Mouse (Mus musculus) brain, adult 2 months (tissue): ENCODE data around the gene Dennd1b.
A peak's percentile ranks its signal among the peaks of the same experiment; 100 is the strongest.

Source experiments
- DNase-seq: peaks from one replicate; pipeline ENCODE4 v3.0.0; 2011; ENCODE audit warnings: low read depth, low spot score

Dennd1b gene

DNA sequence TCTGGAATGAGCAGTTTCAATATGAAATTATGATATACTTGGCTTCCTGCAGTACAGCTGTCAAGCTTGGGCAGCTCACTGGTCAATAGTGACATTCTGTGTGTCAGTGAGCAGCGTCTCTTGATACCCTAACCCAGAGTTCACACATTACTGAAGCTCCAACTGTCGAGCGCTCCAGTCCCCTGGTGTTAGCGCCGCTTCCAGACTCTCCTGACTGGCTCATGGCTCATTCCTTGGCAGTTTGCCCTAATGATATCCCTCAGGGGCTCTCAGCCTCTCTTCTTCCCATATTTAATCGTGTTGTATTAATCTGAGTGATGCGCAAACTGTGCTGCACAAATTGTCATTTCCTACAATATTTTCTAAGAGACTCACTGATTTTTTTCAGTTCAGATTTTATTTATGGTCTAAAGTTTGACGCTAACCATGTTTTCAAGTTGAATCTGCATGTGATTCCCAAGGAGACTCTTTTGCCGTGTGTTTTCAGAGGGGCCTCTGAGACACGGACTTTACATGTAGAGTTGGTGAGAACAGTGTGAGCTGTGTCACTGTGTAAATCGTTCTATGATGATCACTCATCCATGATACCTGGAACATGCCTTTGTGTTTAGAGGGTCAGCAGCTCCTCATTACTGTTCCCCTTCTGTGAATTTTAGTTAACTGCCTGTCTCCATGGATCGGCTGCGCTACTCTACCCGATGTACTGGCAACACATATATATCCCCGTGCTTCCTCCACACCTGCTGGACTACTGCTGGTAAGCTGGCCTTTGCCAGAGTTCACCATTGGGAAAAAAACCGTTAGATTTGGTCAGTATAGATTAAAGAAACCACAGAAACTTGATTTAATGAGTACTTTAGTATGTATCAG is 117.5 kb downstream of the Dennd1b start:
- DNase-seq = peak; percentile 47

DNA sequence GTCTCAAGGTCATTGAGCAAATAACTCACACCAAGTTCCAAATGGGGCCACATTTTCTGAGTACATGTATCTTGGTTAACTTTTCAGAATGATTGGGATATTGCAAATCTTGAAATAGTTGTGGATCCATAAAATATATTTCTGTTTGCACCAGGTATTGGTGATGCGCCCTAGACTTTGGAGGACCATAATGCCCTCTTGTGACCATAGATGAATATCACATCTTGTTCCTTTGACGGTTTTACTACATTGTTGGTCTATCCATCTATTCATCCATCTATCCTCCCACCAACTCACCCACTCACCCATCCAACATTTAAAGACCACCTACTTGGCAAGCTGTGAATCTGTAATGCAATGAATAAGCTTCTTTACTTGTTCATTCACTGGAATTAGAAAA is 120.1 kb downstream of the Dennd1b start:
- peak; percentile 27 for DNase-seq

DNA sequence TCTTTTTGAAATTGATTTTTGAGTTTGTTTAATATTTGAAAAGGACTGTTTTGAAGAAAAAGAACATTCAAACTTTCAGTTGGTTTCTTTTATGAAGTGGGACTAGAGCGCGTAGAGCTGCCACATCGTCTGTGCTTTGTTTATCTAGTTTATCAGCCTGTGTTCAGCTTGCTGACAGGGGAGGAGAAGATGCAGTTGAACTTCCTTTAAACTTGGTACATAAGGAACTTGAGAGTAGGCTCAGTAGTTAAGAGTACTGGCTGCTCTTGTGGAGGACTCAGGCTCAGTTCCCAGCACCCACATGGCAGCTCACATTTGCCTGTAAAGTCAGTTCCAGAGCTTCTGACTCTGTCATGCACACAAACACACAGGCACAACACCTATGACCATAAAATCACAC is 124.3 kb downstream of the Dennd1b start:
- DNase-seq = no peak

DNA sequence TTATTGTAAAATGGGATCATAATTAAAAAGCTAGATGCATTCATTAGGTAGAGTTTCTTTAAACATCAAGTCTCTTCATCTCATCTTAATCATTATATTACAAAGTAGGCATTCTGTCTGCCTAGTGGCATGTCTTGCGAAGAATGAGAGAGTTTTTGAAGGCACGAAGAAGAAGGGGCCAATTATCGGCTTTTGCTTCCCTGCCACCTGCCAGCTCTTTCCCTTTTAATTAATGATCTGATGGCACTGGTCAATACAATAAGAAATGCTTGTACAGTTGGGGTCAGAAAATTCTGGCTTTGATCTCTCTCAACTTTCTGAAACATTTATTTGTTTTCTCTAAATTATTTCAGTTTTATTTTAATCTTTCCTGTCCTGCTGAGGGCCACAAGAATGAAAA is 127.5 kb downstream of the Dennd1b start:
- DNase-seq = no peak

DNA sequence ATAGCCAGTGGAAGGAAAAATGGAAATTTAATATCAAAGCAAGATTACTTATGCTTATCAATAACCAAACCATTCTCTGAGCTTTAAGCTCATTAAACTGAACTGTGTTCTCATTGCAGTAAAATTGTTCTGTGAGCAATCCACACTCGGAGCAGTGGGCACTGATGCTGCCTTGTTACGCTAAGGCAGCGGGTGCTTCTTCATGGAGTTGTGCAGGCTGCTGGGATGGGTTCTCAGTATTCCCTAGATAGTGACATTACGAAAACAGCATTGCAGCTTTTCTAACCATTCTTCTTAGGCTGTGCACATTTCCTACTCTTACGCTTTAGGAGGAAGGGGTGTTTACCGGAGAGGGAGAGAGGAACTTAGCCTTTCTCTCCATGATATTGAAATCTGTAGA is 128.5 kb downstream of the Dennd1b start:
- no peak for DNase-seq

DNA sequence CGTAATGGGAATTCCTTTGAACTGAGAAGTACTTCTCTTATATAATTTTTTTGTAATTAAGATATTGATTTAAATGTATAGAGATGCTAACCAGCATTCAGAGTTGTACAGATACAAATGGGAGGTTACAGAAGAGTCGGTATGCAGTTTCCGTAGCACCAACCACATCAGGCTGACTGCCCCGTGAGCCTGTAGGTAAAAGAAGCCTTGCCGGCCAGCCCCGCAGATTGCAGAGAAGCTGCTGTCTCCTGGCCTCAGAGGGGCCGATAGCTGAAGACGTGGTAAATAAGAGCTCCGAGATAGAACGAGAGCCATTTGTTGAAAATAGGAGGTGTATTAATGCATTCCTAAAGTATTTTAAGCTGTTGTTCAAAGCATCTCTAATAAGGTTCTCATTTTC is 128.9 kb downstream of the Dennd1b start:
- DNase-seq = no peak

DNA sequence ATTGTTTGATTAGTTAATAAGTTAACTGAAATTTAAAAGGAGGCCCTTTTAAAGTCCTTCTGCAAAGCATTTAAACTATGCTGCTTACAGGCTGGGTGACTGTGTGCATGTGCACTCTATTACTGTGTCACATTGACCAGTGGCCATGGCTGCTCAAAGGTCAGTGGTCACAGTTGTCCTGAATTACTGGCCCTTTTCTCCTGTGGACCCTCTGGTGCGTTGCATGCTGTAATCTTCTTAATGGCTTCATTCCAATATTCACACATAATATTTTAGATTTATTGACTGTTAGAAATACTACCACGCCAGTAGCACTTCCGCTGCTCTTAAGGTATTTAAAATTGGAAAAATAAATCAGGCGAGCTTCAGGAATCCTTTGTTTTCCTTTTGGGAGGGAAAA is 129.5 kb downstream of the Dennd1b start:
- DNase-seq = no peak

DNA sequence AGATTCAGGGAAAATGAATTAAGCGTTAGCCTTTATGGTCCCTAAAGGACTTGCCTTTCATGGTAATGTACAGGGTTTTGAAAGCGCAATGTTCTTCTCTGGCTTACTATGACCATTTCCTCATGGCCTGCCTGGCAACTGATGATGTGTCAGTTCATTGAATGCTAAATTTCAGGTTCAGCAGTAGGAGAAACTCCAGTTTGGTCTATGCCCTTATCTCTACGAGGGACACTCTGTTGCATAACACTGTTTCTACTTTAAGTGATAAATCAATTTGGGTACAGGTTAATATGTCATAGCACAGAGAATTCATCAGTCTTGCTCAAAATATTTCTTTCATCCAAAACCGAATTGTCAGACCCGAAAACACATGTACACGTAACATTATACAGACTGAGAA is 133.1 kb downstream of the Dennd1b start:
- no peak for DNase-seq

DNA sequence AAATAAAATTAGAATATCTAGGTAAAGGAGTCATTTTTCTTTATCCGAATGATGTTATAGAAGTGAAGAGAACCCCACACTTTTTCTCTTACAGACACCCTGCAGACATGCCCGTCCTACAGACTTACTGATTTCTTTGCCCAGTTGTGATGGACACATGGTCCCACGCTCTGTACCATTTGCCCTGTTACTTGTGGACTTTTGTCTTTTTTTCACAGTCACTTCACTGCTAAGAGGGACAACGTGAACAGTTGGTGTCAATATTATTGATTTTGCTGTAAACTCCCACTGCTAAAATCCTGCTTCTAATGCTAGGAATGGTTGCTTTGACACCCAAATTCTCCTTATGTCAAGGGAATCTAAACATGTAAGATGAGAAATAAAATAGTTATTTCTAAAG is 134.9 kb downstream of the Dennd1b start:
- DNase-seq = no peak

DNA sequence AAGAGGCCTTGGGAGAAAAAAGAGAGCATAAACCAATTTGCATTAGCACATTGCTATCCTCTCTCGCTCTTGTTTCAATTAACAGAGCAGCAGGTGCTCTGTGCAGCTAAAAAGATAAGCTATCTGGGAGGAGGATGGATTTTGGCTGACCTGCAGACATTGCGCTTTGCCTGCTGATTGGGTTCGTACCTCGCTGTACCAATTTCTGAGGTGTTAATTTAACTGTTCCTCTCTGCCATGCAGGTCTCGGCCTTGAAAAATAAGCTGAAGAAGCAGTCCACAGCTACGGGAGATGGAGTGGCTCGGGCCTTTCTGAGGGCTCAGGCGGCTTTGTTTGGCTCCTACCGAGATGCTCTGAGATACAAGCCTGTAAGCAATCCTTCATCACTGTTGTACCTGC is 138.5 kb downstream of the Dennd1b start:
- peak; percentile 29 for DNase-seq

DNA sequence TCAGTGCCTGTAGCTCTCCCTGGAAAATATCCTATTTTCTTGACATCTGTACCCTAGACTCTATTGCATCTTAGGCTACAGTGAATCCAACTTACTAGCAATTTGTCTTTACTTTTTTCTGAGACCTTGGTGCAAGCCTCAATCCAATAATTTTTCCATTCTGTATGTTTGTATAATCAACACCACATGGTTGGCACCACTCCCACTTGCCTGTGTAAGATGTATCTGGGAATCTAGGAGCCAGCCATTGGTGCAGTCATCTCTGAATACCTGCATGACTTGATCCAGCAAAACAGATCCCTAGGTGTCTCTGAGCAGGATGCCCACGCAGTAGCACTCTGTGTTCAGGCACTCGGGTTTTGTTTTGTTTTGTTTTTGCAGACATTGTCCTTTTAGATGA is 145.0 kb downstream of the Dennd1b start:
- DNase-seq = no peak

DNA sequence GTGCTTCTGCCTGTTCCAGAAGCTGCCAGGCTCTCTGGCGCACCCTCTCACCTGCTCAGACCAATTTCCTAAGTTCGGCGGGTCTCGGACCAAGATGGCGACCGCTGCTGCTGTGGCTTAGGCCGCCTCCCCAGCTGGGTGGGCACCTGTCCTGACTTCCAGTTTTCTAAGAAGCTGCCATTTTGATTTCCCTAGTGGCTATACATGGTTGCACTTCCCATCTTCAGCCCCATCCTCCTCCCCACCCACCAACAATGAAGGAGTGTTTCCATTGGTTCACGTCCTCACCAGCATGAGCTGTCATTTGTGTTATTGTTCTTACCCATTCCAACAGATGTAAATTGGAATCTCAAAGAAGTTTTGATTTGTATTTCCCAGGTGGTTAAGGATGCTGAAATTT is 159.4 kb downstream of the Dennd1b start:
- no peak for DNase-seq

DNA sequence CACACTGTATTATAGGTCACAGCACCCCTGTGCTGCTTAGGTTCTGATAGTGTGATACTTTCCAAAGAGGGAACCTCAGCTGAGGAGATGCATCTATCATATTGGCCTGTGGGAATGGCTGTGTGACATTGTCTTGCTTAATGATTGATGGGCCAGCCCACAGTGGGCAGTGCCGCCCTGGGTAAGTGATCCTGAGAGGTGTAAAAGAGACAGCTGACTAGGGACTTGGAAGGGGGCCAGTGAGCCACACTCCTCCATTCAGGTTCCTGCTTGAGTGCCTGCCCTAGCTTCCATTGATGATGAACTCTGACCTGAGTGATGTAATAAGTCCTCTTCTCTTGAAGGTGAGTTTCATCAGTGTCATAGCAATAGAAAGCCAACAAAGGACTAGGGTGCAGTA is 176.4 kb downstream of the Dennd1b start:
- no peak for DNase-seq

DNA sequence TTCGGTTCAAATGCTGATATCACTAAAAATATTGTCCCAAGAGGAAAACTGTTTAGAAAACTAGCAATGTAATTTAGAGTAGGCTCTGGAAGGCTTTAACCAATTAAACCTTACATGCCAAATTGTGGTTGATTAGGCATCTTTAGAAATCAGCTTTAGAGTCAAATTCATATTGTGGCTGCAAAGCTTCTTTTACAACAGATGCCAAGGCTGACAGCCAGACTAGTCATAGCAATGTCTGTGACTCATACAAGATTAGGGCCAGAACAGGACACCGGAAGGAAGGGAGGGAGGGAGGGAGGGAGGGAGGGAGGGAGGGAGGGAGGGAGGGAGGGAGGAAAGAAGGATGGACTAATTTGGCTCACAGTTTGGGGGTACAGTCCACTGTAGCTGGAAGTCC is 182.3 kb downstream of the Dennd1b start:
- DNase-seq = peak; percentile 39

DNA sequence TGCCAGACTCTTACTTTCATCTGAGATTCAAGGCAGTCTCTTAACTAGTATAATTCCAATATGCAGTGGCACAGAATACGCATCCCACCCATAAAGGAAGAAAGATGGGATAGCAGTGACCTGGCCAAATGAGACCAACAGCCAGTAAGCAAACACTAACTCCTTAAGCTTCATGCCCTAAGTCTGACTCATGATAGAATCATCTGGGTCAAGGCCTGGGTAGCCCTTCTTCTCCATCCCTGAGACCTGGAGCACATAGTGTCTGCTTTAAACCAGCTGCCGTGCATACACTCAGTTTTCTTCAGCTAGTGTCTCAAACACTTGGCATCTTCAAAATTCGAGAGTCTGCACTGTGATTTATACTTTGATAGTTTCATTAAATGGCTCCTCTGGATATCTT is 183.1 kb downstream of the Dennd1b start:
- no peak for DNase-seq

DNA sequence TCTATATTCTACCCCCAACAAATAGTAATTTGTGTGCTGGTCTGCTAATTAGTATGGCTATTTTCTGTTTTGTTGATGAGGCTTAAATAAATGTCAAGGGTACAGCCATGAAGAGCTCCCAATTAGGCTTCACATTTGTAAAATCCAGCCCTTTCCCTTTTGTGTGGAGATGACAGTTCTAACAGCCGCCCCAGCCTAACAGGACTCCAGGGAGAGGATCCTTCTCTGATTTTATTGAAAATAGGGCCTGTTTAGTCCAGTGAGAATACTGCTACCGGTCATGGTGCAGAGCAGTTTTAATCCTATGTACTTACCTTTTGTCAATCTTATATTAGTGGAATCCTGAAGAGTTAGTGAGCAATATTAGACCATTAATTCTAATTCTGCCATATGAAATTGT is 189.8 kb downstream of the Dennd1b start:
- DNase-seq = no peak

DNA sequence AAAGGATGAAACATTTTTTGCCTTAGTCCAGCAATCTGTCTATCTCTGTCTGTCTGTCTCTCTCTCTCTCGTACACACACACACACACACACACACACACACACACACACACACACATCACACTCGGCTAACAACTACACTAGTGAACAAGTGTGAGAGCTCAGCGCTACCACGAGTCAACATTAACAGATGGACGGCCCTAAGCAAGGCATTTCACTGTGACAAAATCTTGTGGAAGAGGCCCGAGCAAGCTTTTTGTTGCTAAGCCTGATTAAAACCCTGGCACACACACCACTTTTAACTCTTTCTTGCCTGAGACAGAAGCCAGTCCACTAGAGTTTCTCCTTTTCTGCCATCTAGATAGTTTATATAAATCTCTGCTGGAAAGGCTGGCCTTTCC is 190.3 kb downstream of the Dennd1b start:
- no peak for DNase-seq

DNA sequence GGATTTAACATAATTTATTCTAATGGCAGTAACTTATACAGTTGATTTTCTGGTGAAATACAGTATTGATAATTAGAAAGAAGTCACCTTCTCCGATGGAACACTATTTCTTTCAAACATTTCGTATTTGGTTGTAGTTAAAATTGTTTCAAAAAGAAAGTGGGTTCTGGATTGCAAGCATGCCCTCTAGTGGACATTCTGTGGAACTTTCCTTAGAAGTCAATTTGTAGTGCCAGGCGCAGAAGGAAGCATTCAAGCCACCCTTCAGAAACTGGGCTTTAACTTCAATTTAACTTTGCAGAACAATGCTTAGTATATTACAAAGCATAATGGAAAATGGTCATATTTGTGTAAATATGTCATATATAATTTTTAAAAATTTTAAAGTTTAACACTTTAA is 193.2 kb downstream of the Dennd1b start:
- peak; percentile 68 for DNase-seq

DNA sequence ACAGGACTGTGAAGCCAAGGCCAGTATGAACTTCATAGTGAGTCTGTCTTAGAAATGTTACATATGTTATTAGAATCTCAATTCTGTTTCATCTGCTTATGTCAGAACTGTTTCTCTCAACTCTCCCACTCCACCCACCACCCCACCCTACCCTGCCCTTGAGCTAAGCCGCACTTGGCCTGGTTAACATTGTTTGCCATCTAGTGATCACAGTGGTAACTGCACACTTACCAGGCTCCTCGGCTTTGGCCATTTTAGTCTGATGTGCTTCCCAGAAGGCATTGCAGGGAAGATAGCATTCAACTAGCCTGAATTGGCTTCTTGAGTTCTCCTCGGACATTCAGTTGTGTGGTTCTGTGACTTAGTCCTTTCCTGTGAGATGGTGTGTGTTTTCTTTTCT is 198.4 kb downstream of the Dennd1b start:
- peak; percentile 25 for DNase-seq

DNA sequence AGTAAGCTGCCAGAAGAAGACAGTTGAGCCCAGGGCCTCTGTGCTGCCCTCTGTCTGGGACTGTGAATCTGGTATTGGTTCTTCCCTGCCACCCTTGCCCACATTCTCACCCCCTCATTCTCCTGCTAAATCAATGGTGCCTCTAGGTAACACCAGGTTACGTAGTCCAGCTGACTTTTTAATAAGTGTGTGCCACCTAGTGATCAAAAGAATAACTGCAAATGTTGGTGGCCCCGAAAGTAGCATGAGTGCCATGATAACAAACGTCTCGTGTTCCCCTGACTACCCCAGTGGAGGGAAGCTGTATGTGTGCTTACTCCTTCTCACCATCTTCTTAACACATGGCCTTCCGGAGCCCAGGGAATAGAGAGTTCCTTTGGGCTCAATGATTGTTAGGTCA is 199.6 kb downstream of the Dennd1b start:
- peak; percentile 43 for DNase-seq

DNA sequence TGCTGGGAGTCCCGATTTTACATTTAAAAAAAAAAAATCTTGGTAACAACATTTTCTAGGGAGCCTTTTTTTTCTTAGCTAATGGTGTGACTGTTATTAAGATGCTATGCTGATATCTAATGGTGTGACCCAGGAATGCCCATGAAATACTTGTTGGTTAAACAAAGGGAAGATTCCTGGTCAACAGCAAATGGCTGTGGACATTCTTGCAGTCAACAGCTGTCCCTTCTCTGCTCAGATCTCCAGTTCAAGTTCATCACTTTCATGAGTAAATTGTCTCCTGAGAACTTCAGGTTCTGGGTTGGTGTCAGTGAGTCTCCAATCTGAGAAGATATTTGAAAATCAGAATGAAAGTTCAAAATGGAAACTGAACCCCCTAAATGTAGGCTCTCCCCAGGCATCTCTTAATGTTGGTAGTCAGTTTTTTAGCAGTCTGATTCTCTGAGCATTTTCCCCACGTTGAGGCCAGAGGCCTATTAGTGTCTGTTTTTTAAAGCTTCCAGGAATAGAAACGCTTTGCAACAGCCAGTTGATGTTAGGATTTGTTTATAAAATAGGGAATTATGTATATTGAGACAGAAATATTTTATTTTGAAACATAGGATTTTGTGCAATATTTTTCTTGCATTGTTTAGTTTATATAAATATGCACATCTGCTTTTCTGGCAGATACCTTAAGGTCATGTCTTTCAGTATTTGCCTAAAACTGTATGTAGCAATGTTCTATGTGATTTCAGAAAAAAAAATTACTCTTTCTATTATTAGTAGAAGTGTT is 211.0 kb downstream of the Dennd1b start:
- DNase-seq = no peak

DNA sequence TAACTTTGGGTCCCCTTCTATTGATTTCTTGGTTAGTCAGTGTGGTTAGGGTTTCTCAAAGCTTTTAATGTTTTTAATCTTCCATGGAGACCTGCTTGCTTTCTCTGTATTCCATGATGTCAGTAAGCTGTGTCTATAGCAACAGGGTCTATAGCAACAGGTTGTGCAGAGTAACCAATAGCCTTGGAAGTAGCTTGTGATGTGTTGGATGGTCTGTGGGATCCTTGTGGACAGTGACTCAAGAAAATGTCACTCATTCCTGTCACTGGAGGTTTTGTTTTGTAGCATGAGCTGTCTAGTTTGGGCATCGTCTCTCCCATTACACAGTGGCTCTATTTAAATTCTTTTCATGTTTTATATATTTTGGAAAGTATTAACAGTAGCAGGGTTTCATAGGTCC is 216.5 kb downstream of the Dennd1b start:
- no peak for DNase-seq

DNA sequence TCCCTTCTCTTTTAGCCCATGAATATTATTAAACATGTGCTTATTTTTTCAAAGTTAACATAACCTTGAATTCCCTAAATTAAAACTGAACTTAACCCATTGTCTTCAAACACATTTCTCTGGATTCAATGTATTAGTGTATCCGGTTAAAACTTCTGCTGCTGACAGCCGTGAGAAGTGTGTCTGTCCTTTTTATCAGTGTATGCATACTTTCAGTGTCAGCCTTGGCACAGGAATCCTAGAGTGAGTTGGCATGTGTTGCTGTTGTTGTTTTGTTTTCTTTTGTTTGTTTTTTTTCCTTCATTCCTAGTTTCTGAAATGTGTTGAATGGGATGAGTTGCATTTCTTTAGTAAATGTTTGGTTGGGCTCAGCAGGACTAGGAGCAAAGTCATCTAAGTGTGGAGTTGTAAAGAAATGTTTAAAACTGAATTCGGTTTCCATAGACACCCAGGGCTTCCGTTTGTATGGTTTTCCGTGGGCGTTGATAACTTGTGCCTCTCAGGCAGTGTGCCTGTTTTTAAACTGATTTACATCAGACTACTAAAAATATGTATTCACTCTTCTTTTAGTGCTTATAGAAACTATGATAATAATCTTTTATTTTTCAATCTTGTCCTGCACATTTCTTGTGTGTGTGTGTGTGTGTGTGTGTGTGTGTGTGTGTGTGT is 217.4 kb downstream of the Dennd1b start:
- peak; percentile 63 for DNase-seq
